Mouse (Mus musculus): Measurements from ENCODE around the gene Bag2. TPM values are rescaled to one million over a fixed set of nuclear protein-coding genes. Genes with fewer than 3 reads are reported as not detected.
A peak's percentile ranks its signal among the peaks of the same experiment; 100 is the strongest.

Bag2 gene
- polyA plus RNA-seq, 1 experiment: 17.5 TPM

- no peak for TF ChIP-seq POLR2A (IDR thresholded peaks at IDR 0.05; ENCODE audit: extremely low read depth, insufficient read depth, low read length)
- no peak for TF ChIP-seq CTCF (IDR thresholded peaks at IDR 0.05; ENCODE audit: extremely low read depth, insufficient read depth, low read length)
- Histone ChIP-seq H3K27ac (ENCODE audit: insufficient read depth, low read length) (no peak overlapping the region), H3K4me3 (ENCODE audit: insufficient read depth, low read length) (no peak overlapping the region), H3K4me1 (ENCODE audit: control insufficient read depth, insufficient read depth, low read length) (0 out of 2 replicates have a peak, but pooled peaks cover 3% of the 10 kb centered on the region)
Measured at GRCm38 (mm10) chr1:33768091-33768787, 10.6 kb upstream of the Bag2 start.

- TF ChIP-seq CTCF (IDR thresholded peaks at IDR 0.05; ENCODE audit: extremely low read depth, insufficient read depth, low read length): no peak
- no peak for TF ChIP-seq POLR2A (IDR thresholded peaks at IDR 0.05; ENCODE audit: extremely low read depth, insufficient read depth, low read length)
Measured at GRCm38 (mm10) chr1:33766520-33767508, 9.2 kb upstream of the Bag2 start.

GRCm38 (mm10) chr1:33765468-33766080 lies 8.0 kb upstream of the Bag2 start:
- no peak overlapping the region for H3K27ac ChIP-seq (ENCODE audit: insufficient read depth, low read length)
- no peaks in the 10 kb centered on the region for H3K4me1 ChIP-seq (ENCODE audit: control insufficient read depth, insufficient read depth, low read length)
- TF ChIP-seq POLR2A (IDR thresholded peaks at IDR 0.05; ENCODE audit: extremely low read depth, insufficient read depth, low read length): no peak
- no peak overlapping the region for H3K4me3 ChIP-seq (ENCODE audit: insufficient read depth, low read length)

More at GRCm38 (mm10) chr1:33766520-33767508, 9.2 kb upstream of the Bag2 start:
- H3K27ac ChIP-seq (ENCODE audit: insufficient read depth, low read length): no peak overlapping the region
- 0 out of 2 replicates have a peak, but pooled peaks cover 3% of the 10 kb centered on the region for H3K4me1 ChIP-seq (ENCODE audit: control insufficient read depth, insufficient read depth, low read length)
- H3K4me3 ChIP-seq (ENCODE audit: insufficient read depth, low read length): no peak overlapping the region

- TF ChIP-seq POLR2A (IDR thresholded peaks at IDR 0.05; ENCODE audit: extremely low read depth, insufficient read depth, low read length) (no peak), CTCF (IDR thresholded peaks at IDR 0.05; ENCODE audit: extremely low read depth, insufficient read depth, low read length) (no peak)
- Histone ChIP-seq H3K4me3 (ENCODE audit: insufficient read depth, low read length) (no peak overlapping the region), H3K27ac (ENCODE audit: insufficient read depth, low read length) (no peak overlapping the region), H3K4me1 (ENCODE audit: control insufficient read depth, insufficient read depth, low read length) (no peaks in the 10 kb centered on the region)
Measured at GRCm38 (mm10) chr1:33763826-33764225, 6.2 kb upstream of the Bag2 start.

- TF ChIP-seq CTCF (IDR thresholded peaks at IDR 0.05; ENCODE audit: extremely low read depth, insufficient read depth, low read length) (no peak), POLR2A (IDR thresholded peaks at IDR 0.05; ENCODE audit: extremely low read depth, insufficient read depth, low read length) (no peak)
- Histone ChIP-seq H3K4me3 (ENCODE audit: insufficient read depth, low read length) (no peak overlapping the region), H3K27ac (ENCODE audit: insufficient read depth, low read length) (no peak overlapping the region), H3K4me1 (ENCODE audit: control insufficient read depth, insufficient read depth, low read length) (peaks cover 2% of the 10 kb centered on the region; the same call in 1 of the 2 replicates)
Measured at GRCm38 (mm10) chr1:33758488-33758887, 893 bp upstream of the Bag2 start.

GRCm38 (mm10) chr1:33757033-33757413 lies 572 bp downstream of the Bag2 start:
- no peak for TF ChIP-seq CTCF (IDR thresholded peaks at IDR 0.05; ENCODE audit: extremely low read depth, insufficient read depth, low read length)
- TF ChIP-seq POLR2A (IDR thresholded peaks at IDR 0.05; ENCODE audit: extremely low read depth, insufficient read depth, low read length): no peak
- no peak overlapping the region for H3K27ac ChIP-seq (ENCODE audit: insufficient read depth, low read length)
- peaks cover 2% of the 10 kb centered on the region; the same call in 1 of the 2 replicates for H3K4me1 ChIP-seq (ENCODE audit: control insufficient read depth, insufficient read depth, low read length)
- H3K4me3 ChIP-seq (ENCODE audit: insufficient read depth, low read length): peak overlapping the region; percentile 56

- TF ChIP-seq POLR2A (IDR thresholded peaks at IDR 0.05; ENCODE audit: extremely low read depth, insufficient read depth, low read length): no peak
- TF ChIP-seq CTCF (IDR thresholded peaks at IDR 0.05; ENCODE audit: extremely low read depth, insufficient read depth, low read length): no peak
- peaks cover 2% of the 10 kb centered on the region; the same call in 1 of the 2 replicates for H3K4me1 ChIP-seq (ENCODE audit: control insufficient read depth, insufficient read depth, low read length)
- peak overlapping the region; percentile 56 for H3K4me3 ChIP-seq (ENCODE audit: insufficient read depth, low read length)
- H3K27ac ChIP-seq (ENCODE audit: insufficient read depth, low read length): no peak overlapping the region
Measured at GRCm38 (mm10) chr1:33756258-33757032, 1.1 kb downstream of the Bag2 start.

GRCm38 (mm10) chr1:33755799-33756198 lies 1.8 kb downstream of the Bag2 start:
- H3K4me3 ChIP-seq (ENCODE audit: insufficient read depth, low read length): no peak overlapping the region
- H3K4me1 ChIP-seq (ENCODE audit: control insufficient read depth, insufficient read depth, low read length): peaks cover 5% of the 10 kb centered on the region
- TF ChIP-seq CTCF (IDR thresholded peaks at IDR 0.05; ENCODE audit: extremely low read depth, insufficient read depth, low read length) (no peak), POLR2A (IDR thresholded peaks at IDR 0.05; ENCODE audit: extremely low read depth, insufficient read depth, low read length) (no peak)
- no peak overlapping the region for H3K27ac ChIP-seq (ENCODE audit: insufficient read depth, low read length)
